8 mouse cellular contexts compared by ENCODE assay signal in genomic region chr8:123213118-123213772, GRCm38 (mm10). TPM values are rescaled to one million over a fixed set of nuclear protein-coding genes. Genes with fewer than 3 reads are reported as not detected.
DNase-seq lines count a peak whose midpoint lies in the region; ATAC-seq and TF ChIP-seq lines count a peak whose summit lies in the region.

No protein-coding gene starts in this region.

- no peak for DNase-seq in cerebellum, adult 2 months
- no peak for DNase-seq in cerebellum, postnatal 14 days
- peak; percentile 32 for DNase-seq in Muller cell, postnatal 12 days (ENCODE audit: inconsistent ontology term)
- DNase-seq in layer of hippocampus, postnatal 36 days = no peak
- no peak for DNase-seq in left cerebral cortex, adult 8-10 months (ENCODE audit: low spot score in 2 of 2)
- no peak for DNase-seq in layer of hippocampus, postnatal 10 days (ENCODE audit: low spot score in 2 of 2)

- peak overlapping the region; percentile 77 for H3K4me3 ChIP-seq in cerebellum, adult 2 months (replicated peaks; ENCODE audit: insufficient read depth, low read depth, low read length)
- H3K4me3 ChIP-seq in heart, embryonic 14.5 days (ENCODE audit: control insufficient read depth in 1 of 2, insufficient read depth in 1 of 2, low read depth in 1 of 2, low read length in 2 of 2) = peak overlapping the region; percentile 82 to 91
- peak overlapping the region; percentile 28; the same call in 1 of the 2 replicates for H3K4me3 ChIP-seq in macrophage (ENCODE audit: inconsistent target)

- TF ChIP-seq CTCF in cerebellum, adult 2 months (IDR thresholded peaks at IDR 0.05; ENCODE audit: borderline replicate concordance, insufficient read depth, low read depth, low read length) = no peak

- no peaks in the 10 kb centered on the region for H3K27me3 ChIP-seq in cerebellum, adult 2 months (ENCODE audit: control insufficient read depth, insufficient read depth, low read length)
- no peaks in the 10 kb centered on the region for H3K27me3 ChIP-seq in heart, embryonic 14.5 days (ENCODE audit: control insufficient read depth, insufficient read depth, low read length)

- H3K9me3 ChIP-seq in heart, embryonic 14.5 days (ENCODE audit: control insufficient read depth, low read length) = no peaks in the 10 kb centered on the region

- peak overlapping the region; percentile 65 for H3K4me2 ChIP-seq in heart, embryonic 14.5 days (ENCODE audit: low read length)

- TF ChIP-seq POLR2A in cerebellum, adult 2 months (IDR thresholded peaks at IDR 0.05; ENCODE audit: borderline replicate concordance, insufficient read depth, low read length) = no peak

- peak overlapping the region; percentile 96 for H3K9ac ChIP-seq in heart, embryonic 14.5 days (ENCODE audit: low read length)

- H3K79me2 ChIP-seq in macrophage (ENCODE audit: inconsistent target) = peaks cover 21% of the 10 kb centered on the region

- H3K4me1 ChIP-seq in cerebellum, adult 2 months (ENCODE audit: control insufficient read depth, insufficient read depth, low read length) = peaks cover 2% of the 10 kb centered on the region; the same call in 1 of the 2 replicates
- peaks cover 13 to 19% of the 10 kb centered on the region in 2 experiments for H3K4me1 ChIP-seq in heart, embryonic 14.5 days (ENCODE audit: control insufficient read depth in 2 of 2, insufficient read depth in 2 of 2, low read length in 2 of 2)

- peak; percentile 4; the same call in 1 of the 2 replicates for ATAC-seq in heart, embryonic 14.5 days (ENCODE audit: insufficient number of reproducible peaks, insufficient read depth, low FRiP score, low read depth)

- peaks cover 24% of the 10 kb centered on the region for H3K36me3 ChIP-seq in heart, embryonic 14.5 days (ENCODE audit: control insufficient read depth, insufficient read depth, low read length)
- peaks cover 26% of the 10 kb centered on the region for H3K36me3 ChIP-seq in macrophage (ENCODE audit: inconsistent target)

- no peak overlapping the region for H3K27ac ChIP-seq in cerebellum, adult 2 months (ENCODE audit: insufficient read depth, low read length)
- H3K27ac ChIP-seq in heart, embryonic 14.5 days (replicated peaks in 1 of 2; ENCODE audit: control insufficient read depth in 1 of 2, insufficient read depth in 1 of 2, low read depth in 2 of 2, low read length in 2 of 2) = peak overlapping the region; percentile 6 to 41; a peak in 2 of 4 replicates
- H3K27ac ChIP-seq in macrophage = no peak overlapping the region

- 15% methylated on average over 22 of the region's 22 CpGs for WGBS in cerebellum, adult 2 months
- 18% methylated on average over 22 of the region's 22 CpGs for WGBS in heart, embryonic 14.5 days
- WGBS in macrophage (ENCODE audit: missing documents) = 30% methylated on average over 20 of the region's 22 CpGs

RNA-seq across cellular contexts. Expression of gene Spata33, which starts 0.6 kb away (rescaled TPM):
- polyA plus RNA-seq in cerebellum, adult 2 months (2012; rRNA removed) = 6.4 TPM in 2 replicates
- 3.7 TPM in 2 replicates for polyA plus RNA-seq in heart, embryonic 14.5 days (2014; fragmentation: Nextera tagmentation; extraction: Ambion mirVana)
- 1 to 10 TPM in 1 of 26 experiments, under 1 TPM in 10, not detected in 15; 0.12 to 1.0 (median 0.45) TPM for total RNA-seq in macrophage (2018; cell fraction: chromatin; rRNA removed)
- under 1 TPM in 22 of 26 experiments, not detected in 4; 0.03 to 0.95 (median 0.20) TPM for total RNA-seq in macrophage (2018; cell fraction: cytosol; rRNA removed)
- under 1 TPM in 11 of 26 experiments, not detected in 15; 0.12 to 0.80 (median 0.53) TPM for total RNA-seq in macrophage (2018; cell fraction: nucleus; rRNA removed)
- 0.27 to 1.4 TPM (median 0.40 TPM) in 3 replicates for polyA plus RNA-seq in macrophage (2018)
- total RNA-seq in layer of hippocampus, postnatal 36 days (2021) = 1 to 10 TPM; 5.6 to 7.0 TPM
- 1 to 10 TPM; 6.0 to 7.9 (median 6.2) TPM for total RNA-seq in left cerebral cortex, adult 8-10 months (2022)
- 1 to 10 TPM; 7.7 to 9.8 TPM for total RNA-seq in layer of hippocampus, postnatal 10 days (2021)

RNA-seq across cellular contexts. Expression of gene Chmp1a, which starts 0.7 kb away (rescaled TPM):
- polyA plus RNA-seq in cerebellum, adult 2 months (2012; rRNA removed) = 95.0 and 98.2 TPM in 2 replicates
- 71.2 and 77.7 TPM in 2 replicates for polyA plus RNA-seq in heart, embryonic 14.5 days (2014; fragmentation: Nextera tagmentation; extraction: Ambion mirVana)
- total RNA-seq in macrophage (2018; cell fraction: chromatin; rRNA removed) = 100 to 1,000 TPM in 4 of 26 experiments, 10 to 100 TPM in 22; 30.0 to 107 (median 90.9) TPM
- total RNA-seq in macrophage (2018; cell fraction: cytosol; rRNA removed) = 100 to 1,000 TPM in 9 of 26 experiments, 10 to 100 TPM in 17; 75.8 to 111 (median 93.8) TPM
- total RNA-seq in macrophage (2018; cell fraction: nucleus; rRNA removed) = 100 to 1,000 TPM in 3 of 26 experiments, 10 to 100 TPM in 23; 48.8 to 106 (median 80.6) TPM
- polyA plus RNA-seq in macrophage (2018) = 35.0 to 103 TPM (median 101 TPM) in 3 replicates
- total RNA-seq in layer of hippocampus, postnatal 36 days (2021) = 100 to 1,000 TPM in 1 of 2 experiments, 10 to 100 TPM in 1; 96.7 to 101 TPM
- 100 to 1,000 TPM in 1 of 4 experiments, 10 to 100 TPM in 3; 86.9 to 101 (median 93.5) TPM for total RNA-seq in left cerebral cortex, adult 8-10 months (2022)
- 100 to 1,000 TPM; 120 to 143 TPM for total RNA-seq in layer of hippocampus, postnatal 10 days (2021)

RNA-seq across cellular contexts. Expression of gene Cdk10, which starts 11.4 kb away (rescaled TPM):
- polyA plus RNA-seq in cerebellum, adult 2 months (2012; rRNA removed) = 92.1 and 97.0 TPM in 2 replicates
- 17.1 and 20.7 TPM in 2 replicates for polyA plus RNA-seq in heart, embryonic 14.5 days (2014; fragmentation: Nextera tagmentation; extraction: Ambion mirVana)
- 100 to 1,000 TPM in 14 of 26 experiments, 10 to 100 TPM in 12; 40.7 to 168 (median 108) TPM for total RNA-seq in macrophage (2018; cell fraction: chromatin; rRNA removed)
- total RNA-seq in macrophage (2018; cell fraction: cytosol; rRNA removed) = 10 to 100 TPM in 25 of 26 experiments, 1 to 10 TPM in 1; 9.0 to 22.8 (median 14.8) TPM
- total RNA-seq in macrophage (2018; cell fraction: nucleus; rRNA removed) = 100 to 1,000 TPM in 1 of 26 experiments, 10 to 100 TPM in 25; 24.0 to 115 (median 59.4) TPM
- polyA plus RNA-seq in macrophage (2018) = 13.9 to 19.0 TPM (median 17.2 TPM) in 3 replicates
- 10 to 100 TPM; 89.6 to 99.3 TPM for total RNA-seq in layer of hippocampus, postnatal 36 days (2021)
- 100 to 1,000 TPM in 1 of 4 experiments, 10 to 100 TPM in 3; 87.5 to 104 (median 91.5) TPM for total RNA-seq in left cerebral cortex, adult 8-10 months (2022)
- total RNA-seq in layer of hippocampus, postnatal 10 days (2021) = 10 to 100 TPM; 70.3 to 80.8 TPM

RNA-seq across cellular contexts. Expression of gene Spata2l, which starts 22.8 kb away (rescaled TPM):
- 18.5 and 22.1 TPM in 2 replicates for polyA plus RNA-seq in cerebellum, adult 2 months (2012; rRNA removed)
- 1.9 and 2.8 TPM in 2 replicates for polyA plus RNA-seq in heart, embryonic 14.5 days (2014; fragmentation: Nextera tagmentation; extraction: Ambion mirVana)
- 1 to 10 TPM in 16 of 26 experiments, under 1 TPM in 6, not detected in 4; 0.33 to 9.0 (median 2.2) TPM for total RNA-seq in macrophage (2018; cell fraction: chromatin; rRNA removed)
- 1 to 10 TPM in 19 of 26 experiments, under 1 TPM in 7; 0.43 to 4.6 (median 2.1) TPM for total RNA-seq in macrophage (2018; cell fraction: cytosol; rRNA removed)
- total RNA-seq in macrophage (2018; cell fraction: nucleus; rRNA removed) = 1 to 10 TPM in 19 of 26 experiments, under 1 TPM in 7; 0.32 to 7.8 (median 1.8) TPM
- 2.4 to 3.9 TPM (median 2.8 TPM) in 3 replicates for polyA plus RNA-seq in macrophage (2018)
- 10 to 100 TPM; 80.7 to 81.4 TPM for total RNA-seq in layer of hippocampus, postnatal 36 days (2021)
- 10 to 100 TPM; 54.3 to 61.9 (median 60.4) TPM for total RNA-seq in left cerebral cortex, adult 8-10 months (2022)
- total RNA-seq in layer of hippocampus, postnatal 10 days (2021) = 10 to 100 TPM; 83.0 to 91.1 TPM

RNA-seq across cellular contexts. Expression of gene Dpep1, which starts 27.2 kb away (rescaled TPM):
- 0.16 and 0.59 TPM in 2 replicates for polyA plus RNA-seq in cerebellum, adult 2 months (2012; rRNA removed)
- 4.0 and 4.2 TPM in 2 replicates for polyA plus RNA-seq in heart, embryonic 14.5 days (2014; fragmentation: Nextera tagmentation; extraction: Ambion mirVana)
- total RNA-seq in macrophage (2018; cell fraction: chromatin; rRNA removed) = under 1 TPM in 1 of 26 experiments, not detected in 25; 0.76 TPM
- not detected for total RNA-seq in macrophage (2018; cell fraction: cytosol; rRNA removed)
- not detected for total RNA-seq in macrophage (2018; cell fraction: nucleus; rRNA removed)
- polyA plus RNA-seq in macrophage (2018) = not detected in 3 replicates
- total RNA-seq in layer of hippocampus, postnatal 36 days (2021) = under 1 TPM in 1 of 2 experiments, not detected in 1; 0.23 TPM
- total RNA-seq in left cerebral cortex, adult 8-10 months (2022) = under 1 TPM in 1 of 4 experiments, not detected in 3; 0.16 TPM
- under 1 TPM; 0.25 to 0.41 TPM for total RNA-seq in layer of hippocampus, postnatal 10 days (2021)

Comparison
In these comparisons a context has a peak if more than half of its experiments do, and no peak if none do; other contexts are left out.
1. H3K27ac ChIP-seq: peak in heart, embryonic 14.5 days (2 of 2); none in cerebellum, adult 2 months (single experiment) and macrophage (single experiment).
2. H3K4me3 ChIP-seq: peak in every context shown above with its lines; median percentile 86 in heart, embryonic 14.5 days; 77 in cerebellum, adult 2 months; 28 in macrophage.